Mouse (Mus musculus): ENCODE data around the gene C2cd3.

DNA sequence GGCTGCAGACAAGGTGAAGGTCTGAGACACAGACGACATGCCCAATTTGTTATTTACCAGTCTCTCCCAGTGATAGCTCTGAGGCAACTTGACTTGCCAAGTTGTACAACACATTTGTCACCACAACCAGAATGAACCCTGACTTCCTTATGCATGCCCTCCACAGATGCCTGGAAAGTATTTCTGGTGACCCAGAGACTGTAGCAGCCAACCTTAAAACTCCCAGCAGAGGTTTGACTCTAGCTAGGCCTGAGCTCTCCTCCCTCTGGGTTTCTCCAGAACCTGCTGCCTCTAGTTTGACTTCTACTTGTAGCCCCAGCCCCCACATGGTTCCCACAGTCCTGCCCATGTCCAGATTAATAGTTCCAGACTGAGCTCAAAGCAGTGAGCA lies 99.4 kb downstream of the C2cd3 start:
- TF ChIP-seq POLR2AphosphoS2 (IDR thresholded peaks at IDR 0.05; ENCODE audit: insufficient read length, low read depth) = no peak
- no peak for TF ChIP-seq POLR2A (IDR thresholded peaks at IDR 0.05; ENCODE audit: insufficient read length, low read depth)
- TF ChIP-seq E2F4 (IDR thresholded peaks at IDR 0.05; ENCODE audit: insufficient read depth) = no peak
- no peak for TF ChIP-seq USF1 (IDR thresholded peaks at IDR 0.05; ENCODE audit: low read depth)
- TF ChIP-seq MAX (IDR thresholded peaks at IDR 0.05; ENCODE audit: low read depth) = no peak
- no peak for TF ChIP-seq TCF12 (IDR thresholded peaks at IDR 0.05; ENCODE audit: insufficient read depth, poor library complexity, severe bottlenecking)
- no peak for TF ChIP-seq CEBPB (IDR thresholded peaks at IDR 0.05; ENCODE audit: insufficient read depth, poor library complexity, severe bottlenecking)
